Mouse (Mus musculus) yolk sac, embryonic 10.5 days (tissue): ENCODE measurements at regions not wholly inside any gene's neighbourhood (a gene's known extent, or its start where the extent isn't known, plus 50 kb on each side); places are given as distances from the start of the nearest gene placed in this dataset.

Experiments
- DNase-seq: peaks from one replicate; pipeline ENCODE4 v3.0.0-alpha.2; 2017; ENCODE audit warnings: low spot score

DNA sequence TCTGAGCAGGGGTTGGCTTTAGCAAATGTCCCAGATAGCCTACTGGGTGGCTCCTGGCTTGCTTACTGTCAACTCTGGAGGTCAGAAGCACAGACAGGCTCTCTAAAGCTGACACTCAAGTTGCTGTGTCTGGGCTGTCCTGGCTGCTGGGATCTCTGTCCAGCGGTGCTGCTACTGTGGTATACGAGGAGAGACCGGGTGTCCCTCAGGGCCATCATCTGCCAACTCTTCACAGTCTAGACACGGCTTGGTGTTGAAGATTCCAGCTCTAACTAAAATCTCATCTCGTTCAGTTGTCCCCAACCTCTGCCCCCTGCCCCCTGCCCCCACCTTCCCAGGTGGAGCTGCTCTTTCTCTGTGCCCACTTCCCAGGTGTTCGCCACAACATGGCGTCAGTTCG, 577.1 kb upstream of the Gm19410 start:
- DNase-seq = no peak

DNA sequence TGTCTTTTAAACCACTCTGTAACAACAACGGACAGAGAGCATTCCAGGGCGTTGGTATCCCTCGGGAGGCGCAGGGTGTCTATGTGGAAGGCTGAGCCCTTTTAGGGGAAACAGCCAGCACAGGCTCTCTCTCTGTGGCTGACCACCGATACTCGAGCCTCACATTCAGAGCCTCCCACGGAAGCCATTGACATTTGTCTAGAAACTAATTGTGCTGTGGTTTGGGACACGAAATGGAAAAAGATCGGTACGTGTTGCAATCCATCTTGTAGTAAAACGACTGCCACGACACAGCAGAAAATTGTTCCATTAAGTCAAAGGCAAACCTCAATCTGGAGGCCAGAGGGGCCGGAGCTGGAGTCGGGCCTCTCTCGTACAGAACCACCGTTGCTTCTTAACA, 575.9 kb upstream of the Gm19410 start:
- no peak for DNase-seq

DNA sequence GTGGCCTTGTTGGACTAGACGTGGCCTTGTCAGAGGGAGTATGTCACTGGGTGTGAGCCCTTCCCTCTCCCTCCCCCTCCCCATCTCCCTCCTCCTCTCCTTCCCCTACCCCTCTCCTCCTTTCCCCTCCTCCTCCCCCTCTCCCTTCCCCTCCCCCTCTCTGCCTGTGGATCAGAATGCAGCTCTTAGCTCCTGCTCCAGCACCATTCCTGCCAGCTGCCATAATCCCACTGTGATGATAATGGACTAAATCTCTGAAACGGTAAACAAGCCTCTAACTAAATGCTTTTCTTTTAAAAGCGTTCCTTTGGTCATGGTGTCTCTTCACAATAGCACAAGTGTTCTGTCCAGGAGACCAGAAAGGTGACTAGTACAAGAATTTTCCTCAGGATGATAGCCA, 573.1 kb upstream of the Gm19410 start:
- DNase-seq = no peak

DNA sequence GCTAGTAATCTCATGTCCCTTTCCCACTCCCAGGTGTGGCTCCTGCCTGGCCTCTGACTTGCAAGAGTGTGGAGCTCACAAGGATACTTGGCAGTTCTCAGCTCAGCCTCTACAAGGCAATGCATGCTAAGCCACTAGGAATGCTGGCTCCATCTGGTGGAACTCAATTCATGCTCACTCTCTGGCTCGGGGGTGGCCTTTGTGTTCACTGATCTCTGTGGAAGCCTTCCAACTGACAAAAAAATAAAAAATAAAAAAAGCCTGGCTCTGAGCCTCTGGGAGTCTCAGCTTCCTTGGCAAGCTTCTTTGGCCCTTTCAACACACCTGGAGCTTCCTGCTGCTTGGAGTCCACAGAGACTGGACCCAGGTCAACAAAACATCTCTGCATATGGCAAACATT, 571.8 kb upstream of the Gm19410 start:
- no peak for DNase-seq

DNA sequence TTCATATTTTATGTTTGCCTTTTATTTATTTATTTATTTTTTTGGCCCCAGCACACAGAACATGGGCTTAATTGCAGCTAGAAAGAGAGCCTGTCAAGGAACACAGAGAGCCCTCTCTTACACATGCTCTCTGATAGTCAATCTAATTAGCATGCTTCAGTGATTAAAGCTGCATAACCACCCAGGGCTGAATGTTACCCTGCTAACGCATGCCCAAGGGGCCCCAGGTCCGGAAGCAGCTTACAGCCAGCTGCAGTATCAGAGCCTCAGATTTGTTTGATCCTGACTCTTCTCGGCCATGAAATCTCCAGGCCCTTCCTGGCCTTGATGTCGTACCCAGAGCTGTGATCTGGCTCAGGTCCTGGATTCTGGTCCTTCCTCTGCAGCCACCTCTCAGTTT, 569.4 kb upstream of the Gm19410 start:
- no peak for DNase-seq

DNA sequence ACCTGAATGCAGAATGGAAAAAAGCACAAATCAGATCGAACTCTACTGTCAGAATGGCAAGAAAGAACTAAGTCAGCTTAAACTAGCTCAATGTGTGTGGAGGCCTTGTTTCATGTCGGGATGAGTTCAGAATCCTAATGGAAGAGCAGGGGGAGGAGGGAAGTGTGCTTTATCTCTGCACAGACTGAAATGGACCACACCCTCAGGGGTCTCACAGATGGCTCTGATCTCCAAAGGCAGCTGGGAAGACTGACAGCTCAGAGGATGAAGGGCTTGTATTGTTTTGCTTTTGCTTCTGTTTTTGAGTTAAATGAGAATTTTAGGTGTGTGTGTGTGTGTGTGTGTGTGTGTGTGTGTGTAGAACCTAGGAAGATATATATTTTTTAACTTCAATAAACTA, 566.8 kb upstream of the Gm19410 start:
- DNase-seq = no peak

DNA sequence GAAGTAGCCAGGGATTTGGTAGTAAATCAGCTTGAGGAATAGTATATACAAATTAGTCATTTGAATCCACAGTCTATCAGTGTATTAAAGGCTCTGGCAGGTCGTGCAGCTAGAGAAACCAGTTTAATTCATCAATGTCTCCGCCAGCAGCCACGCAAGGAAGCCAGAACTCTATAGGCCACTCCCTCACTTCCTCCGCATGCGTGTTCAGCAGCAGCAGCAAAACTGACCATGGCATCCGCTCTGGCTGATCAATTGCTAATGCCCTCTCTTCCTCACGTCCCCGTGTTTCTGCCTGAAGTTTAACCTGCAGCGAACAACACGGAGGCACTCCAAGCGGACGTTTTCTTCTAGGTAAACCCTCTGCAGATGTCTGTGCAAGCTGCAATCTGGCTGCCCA, 564.2 kb upstream of the Gm19410 start:
- DNase-seq = peak; percentile 30

DNA sequence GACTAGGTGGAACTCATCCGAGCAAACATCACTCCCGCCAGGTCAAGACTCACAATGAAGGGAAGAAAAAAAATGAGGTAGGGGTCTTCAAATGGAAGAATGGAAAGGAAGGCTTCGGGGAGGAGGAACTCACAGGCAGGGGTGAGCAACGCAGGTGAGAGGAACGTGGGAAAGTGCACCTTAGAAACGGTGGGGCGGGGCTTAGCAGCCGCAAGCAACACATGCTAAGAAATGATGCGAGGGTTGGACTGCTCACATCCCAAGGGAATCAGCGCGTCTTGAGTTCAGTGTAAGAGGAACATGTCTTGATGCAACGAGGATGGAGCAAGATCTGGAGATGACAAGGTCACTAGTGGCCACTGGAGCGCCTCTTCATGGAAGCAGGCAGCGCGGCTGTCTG, 560.6 kb upstream of the Gm19410 start:
- no peak for DNase-seq

DNA sequence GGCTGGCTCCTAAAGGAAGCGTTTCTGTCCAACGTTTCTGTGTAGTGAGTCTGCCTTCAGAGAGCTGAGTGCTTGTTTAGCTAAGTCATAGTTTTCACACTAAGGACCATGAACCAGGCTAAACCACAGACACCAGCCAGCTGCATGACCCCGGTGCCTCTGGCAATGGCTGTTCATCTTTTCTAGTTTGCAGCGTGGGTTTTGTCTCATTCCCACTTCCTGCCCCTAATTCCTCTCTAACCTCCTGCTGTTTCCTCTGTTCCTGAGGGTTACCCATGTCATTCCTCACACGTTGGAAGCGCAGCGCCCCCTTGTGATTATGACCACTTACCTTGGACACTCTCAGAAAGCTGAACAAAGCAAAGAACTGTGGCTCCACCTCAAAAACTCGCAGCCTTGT, 560.1 kb upstream of the Gm19410 start:
- peak; percentile 68 for DNase-seq

DNA sequence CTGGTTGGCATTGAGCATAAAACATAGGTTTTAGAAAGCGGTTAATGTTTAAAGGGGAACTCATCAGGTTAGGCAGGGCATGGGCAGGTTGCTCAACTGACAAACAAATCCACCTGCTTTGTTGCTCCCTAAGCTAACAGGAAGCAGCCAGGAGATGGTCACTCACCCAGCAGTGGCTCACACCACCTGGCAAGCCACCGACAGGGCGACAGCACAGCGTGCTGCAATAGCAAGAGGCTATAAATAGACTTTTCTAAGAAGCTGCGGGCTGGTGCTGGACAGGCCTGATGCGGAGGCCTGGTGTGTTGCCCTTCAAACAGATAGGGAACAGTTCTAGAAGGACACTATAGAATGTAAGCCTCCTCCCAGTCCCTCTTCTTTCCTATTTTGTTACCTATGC, 559.3 kb upstream of the Gm19410 start:
- peak; percentile 21 for DNase-seq

DNA sequence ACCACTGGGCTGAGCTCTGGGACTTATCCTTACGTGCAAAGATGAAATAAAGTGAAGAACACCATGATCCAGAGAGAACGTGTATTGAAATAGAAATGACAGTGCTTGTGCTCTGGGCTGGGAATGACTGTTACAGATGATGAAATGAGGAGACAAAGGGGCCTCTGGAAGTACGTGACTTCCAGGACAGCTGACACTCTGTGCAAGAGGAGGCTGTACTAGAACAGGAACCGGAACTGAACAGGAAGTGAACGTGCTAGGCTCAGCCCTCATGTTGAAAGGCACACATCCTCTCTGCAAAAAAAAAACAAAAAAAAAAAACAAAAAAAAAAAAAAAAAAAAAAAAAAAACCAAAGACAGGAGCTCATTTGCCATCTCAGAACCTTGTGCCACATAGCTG, 557.2 kb upstream of the Gm19410 start:
- DNase-seq = no peak

DNA sequence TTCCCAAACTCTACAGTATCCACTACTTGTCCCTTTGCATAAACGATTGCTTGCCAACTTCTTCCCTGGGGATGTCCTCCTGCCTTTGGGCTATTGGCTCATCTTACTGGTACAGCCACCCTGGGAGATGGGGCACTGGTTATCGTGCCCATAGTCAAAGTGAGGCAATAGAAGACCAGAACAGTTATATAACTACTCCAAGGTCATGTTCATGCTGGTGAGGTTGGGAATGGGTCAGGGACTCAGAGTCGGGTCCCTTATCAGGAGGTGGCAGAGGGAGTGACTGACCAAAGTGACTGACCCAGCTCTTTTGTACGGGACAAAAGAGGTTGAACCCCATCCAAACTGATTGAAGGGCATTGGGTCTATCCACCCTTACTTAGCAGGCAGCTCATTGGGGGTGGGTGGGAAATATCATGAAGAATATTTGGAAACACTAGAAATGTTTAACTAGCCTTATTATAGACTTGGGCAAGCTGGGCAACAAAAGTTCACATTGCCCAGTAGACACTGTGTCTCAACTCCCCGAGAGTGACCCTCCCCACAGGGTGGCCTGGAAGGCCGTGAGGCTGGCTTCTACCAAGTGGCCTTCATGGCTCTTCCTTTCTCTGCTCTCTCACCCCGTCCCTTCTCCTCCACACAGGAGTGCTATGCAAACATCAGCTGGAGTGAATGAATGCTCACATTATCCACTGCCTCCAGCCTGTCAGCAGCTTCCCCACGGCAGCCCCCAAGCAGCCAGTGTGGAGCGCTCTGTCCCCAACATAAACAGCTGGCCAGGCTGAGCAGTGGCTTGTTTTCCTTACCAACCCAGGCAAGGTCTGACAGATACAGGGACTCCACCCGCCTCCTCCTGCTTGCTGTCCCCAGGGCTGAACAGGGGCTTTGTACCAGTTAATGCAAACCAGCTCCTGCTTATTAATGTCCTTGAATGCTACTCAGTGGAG, 553.8 kb upstream of the Gm19410 start:
- no peak for DNase-seq

DNA sequence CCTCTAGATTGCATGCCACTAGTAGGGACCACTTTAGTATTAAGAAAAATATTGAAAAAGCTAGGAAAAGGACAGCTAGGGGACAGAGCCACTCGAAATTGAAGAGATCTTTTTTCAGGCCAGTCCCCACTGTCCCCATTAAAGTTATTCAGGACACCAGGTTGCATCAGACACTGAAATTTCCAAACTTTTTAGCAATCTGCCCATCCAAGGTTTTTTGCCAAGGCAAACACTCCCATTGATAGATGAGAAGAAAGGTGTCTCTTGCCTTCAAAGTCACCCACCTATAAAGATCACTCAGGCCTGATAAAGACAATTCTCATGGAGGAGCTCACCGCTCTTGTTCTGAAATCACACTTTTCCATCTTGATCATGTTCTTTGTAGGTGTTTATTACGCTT, 552.1 kb upstream of the Gm19410 start:
- no peak for DNase-seq

DNA sequence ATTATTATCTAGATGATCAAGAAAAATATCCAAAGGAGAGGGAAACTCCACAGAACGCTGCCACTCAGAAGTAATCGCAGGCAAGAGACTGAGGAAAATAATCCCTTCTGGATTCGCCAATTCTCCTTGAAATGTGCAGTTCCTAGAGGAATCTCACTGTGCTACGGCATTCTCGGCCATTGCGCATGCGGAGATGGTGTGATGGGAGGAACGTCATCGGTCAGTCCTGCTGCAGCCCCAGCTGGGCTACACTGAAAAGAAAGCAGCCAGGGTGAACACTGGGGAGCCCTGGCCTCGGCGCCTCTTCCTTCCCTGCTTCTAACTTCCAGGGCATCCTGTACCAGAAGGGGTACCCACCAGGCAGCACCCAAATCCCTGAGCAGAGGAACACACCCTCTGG, 548.0 kb upstream of the Gm19410 start:
- no peak for DNase-seq

DNA sequence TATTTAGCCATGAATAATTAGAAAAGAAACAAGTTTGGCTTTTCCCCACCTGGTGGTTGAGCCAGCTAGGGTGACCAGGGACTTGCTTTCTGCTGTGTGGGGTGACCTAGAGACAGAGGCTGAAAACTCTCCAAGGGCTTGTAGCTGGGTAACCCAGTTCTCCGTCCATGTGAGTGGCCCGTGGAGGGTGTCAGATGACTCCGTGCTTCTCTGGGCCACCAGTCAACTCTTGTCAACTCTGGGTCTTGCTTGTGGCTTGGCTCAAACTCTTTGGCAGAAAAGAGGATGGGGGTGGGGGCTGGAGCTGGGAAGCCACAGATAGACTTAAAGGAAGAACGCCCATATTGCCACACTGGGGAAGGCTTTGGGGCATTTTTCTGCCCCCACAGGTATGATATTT, 547.3 kb upstream of the Gm19410 start:
- no peak for DNase-seq

DNA sequence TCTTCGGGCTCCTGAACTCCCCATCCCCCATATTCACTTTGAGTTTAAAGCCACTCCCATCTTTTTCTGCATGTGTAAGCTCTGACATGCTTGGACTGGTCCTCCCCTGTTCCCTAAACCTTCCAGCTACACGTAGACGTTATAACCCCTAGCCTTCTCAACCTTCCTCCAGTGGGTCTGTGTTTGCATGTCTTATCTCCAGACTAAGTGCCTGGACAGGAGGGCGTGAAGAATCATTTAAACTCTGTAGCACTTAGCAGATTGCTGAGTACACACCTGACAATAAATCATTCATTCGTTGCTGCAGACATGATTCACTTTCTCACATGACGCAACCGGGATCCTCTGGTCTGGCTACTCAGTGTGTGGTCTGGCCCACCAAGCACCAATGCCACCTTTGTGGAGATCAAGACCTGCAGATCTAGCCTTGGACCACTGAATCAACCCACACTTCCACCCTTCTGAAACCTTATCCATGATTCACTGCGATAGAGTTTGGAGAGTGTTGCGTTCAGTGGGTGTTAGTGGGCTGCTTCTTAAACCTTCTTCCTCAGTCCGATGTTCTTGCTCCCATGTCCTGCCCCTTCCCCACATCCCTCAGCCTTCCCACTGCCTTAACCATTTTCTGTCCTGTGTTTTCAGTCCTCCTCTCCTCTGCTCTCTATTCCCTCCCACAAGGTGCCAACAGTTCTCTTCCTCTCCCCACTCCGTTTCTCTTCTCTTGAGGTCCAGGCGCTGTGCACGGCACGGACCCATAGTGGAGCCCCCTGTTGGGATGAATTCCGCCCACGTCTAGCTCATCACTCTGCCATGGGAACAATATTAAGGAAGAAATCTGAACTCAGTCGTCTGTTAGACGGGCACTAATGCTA, 541.3 kb upstream of the Gm19410 start:
- no peak for DNase-seq

DNA sequence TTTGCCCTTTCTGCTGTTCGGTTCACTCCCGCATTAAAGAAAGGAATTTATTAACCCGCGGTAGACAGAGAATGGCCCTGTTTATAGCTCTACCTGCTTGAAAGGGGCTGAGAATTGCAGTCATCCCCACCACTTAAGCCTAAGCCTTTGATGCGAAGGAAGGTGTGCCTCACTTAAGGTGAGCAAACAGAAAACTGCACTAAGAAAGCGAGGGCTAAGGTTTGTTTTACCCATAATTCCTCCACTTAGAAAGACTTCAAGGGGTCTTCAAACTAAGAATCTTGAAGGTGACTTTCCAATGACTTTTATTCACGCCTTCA, 540.7 kb upstream of the Gm19410 start:
- DNase-seq = no peak

DNA sequence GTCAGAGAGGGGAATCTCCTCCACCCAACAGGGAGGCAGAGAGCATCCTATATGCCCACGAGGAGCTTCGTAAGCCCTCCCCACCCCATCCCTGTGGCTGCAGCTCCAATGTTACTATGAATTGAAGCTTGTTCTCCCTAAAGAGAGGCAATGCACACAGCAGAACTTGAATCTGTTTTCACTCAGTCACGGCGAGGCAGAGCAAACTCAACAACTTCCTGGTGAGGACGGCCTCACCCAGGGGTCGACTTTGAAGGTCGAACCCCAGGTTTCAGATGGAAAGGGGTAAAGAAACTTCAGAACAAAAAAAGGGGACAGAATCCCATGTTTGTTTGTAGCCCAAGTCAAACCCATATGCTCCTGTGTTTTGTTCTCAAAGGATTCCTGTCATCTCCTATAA, 538.5 kb upstream of the Gm19410 start:
- DNase-seq = no peak

DNA sequence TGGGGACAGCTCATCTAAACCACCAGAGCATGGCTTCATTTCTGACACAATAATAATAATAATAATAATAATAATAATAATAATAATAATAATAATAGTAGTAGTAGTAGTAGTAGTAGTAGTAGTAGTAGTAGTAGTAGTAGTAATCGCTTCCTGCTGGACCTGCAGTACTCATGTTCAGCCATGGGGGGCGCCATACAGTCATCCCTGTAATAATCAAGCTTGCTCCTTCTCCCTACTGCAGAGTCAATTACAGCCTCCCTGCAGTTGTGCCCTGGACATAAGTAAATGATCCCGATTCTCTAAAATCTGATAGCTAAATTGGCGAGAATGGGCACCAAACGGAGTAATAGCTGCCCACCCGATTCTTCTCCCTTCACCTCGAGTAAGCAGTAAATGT, 537.1 kb upstream of the Gm19410 start:
- no peak for DNase-seq

DNA sequence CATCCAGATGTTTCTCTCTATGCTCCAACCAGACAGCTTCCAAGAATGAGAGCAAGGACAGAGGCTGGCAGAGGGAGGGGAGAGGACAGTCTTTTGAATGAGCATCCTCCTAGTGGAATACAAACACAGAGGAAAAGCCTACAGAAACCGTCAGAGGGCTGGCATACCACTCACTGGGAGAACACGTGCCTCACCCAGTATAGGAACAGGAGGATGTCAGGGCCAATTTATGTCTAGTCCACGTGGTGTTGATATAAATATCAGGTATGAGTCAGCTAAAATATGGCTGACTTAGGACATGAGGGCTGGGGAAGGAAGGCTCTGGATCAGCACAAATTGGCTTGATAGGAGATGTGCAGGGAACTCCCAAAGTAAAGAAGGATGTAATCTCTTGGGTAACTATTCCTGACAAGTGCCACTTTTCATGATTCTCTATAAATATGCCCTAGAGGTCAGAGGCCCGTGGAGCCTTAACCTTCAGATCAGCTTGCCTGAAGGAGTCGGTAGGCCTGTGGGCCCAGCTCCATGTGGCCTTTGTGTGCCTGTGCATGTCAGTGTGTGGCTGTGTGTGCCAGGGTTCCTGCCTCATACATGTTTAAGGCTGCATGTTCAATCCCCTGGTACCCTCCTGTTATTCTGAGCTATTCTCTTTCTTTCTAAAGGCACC, 531.9 kb upstream of the Gm19410 start:
- no peak for DNase-seq

DNA sequence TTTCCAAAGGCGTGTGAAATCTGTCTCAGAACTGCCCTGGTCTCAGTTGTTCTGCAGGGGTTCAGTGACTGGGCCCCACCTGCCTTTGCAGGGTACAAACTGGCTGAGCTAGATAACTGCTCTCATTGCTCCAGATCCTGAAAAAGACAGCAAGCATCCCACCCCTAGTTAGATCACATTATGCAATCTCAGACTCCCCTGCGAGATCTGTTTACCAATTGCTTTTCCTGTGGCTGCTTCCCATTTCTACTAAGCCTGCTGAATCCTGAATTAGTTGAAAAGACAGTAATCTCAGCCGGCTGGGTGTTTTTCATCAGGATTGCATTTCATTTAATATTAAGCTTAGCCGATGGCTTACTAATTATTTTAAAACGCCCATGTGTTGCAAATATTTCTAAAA, 531.2 kb upstream of the Gm19410 start:
- DNase-seq = no peak

DNA sequence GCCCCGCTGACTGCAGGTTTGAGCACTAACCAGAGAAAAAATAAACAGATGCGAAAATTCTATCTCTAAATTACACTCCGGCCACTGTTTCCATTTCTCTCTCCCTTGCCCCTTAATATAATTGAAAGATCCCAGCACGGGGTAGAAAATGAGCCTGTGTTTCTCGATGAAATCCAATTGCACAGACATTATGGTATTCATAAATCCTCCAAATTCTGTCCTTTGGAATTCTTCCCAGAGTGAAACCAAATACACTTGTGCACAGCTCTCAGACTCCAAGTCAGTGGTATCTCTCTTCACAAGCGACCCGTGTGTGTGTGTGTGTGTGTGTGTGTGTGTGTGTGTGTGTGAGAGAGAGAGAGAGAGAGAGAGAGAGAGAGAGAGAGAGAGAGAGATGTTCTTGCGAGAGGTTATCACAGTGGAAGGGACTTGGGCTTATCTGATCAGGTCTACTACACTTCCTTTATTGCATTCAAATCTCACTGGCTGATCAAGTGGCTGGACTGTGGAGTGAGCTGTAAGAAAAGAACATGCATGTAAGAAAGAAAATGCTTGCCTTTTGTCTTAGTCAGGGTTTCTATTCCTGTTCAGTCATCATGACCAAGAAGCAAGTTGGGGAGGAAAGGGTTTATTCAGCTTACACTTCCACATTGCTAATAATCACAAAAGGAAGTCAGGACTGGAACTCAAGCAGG, 529.6 kb upstream of the Gm19410 start:
- DNase-seq = no peak
